Mouse (Mus musculus): ENCODE data around the gene Cpsf3.

GRCm38 (mm10) chr12:21241965-21242364, 43.2 kb upstream of the Cpsf3 start:
- TF ChIP-seq CHD2 (IDR thresholded peaks at IDR 0.05; ENCODE audit: low read depth, low read length) (no peak), ZC3H11A (IDR thresholded peaks at IDR 0.05; ENCODE audit: borderline replicate concordance, low read depth, low read length) (no peak), ZNF384 (IDR thresholded peaks at IDR 0.05; ENCODE audit: low read depth, low read length) (no peak), HCFC1 (IDR thresholded peaks at IDR 0.05; ENCODE audit: borderline replicate concordance, insufficient read depth, low read length) (no peak)
